Mouse (Mus musculus) lung, embryonic 15.5 days (tissue): ENCODE measurements at regions not wholly inside any gene's neighbourhood (a gene's known extent, or its start where the extent isn't known, plus 50 kb on each side); places are given as distances from the start of the nearest gene placed in this dataset.
A peak's percentile ranks its signal among the peaks of the same experiment; 100 is the strongest.
"Not testable (repeated sequence)": the region's sequence is repeated elsewhere in the genome, so short reads cannot be mapped to it uniquely, and the experiment has no call there.

Source experiments
- ATAC-seq: fragments of 200-750 bp; cut with Nextera tagmentation; 2 replicates; pipeline ENCODE4 v1.8.0; 2017; ENCODE audit warnings: moderate number of reproducible peaks, borderline replicate concordance; ENCODE audit not compliant: low FRiP score, low TSS enrichment; ENCODE audit errors: extremely low read depth
- H3K27ac ChIP-seq: fragments of 300-500 bp; sonication (generic); 2 replicates; pipeline ENCODE4 v1.5.1; 2015; ENCODE audit warnings: moderate library complexity, mild to moderate bottlenecking, inconsistent platforms
- H3K27me3 ChIP-seq: fragments of 300-500 bp; sonication (generic); 2 replicates; pipeline ENCODE4 v1.6.1; 2015; ENCODE audit warnings: inconsistent platforms
- H3K36me3 ChIP-seq: fragments of 300-500 bp; sonication (generic); 2 replicates; pipeline ENCODE4 v1.6.1; 2015; ENCODE audit warnings: inconsistent platforms
- H3K4me1 ChIP-seq: fragments of 300-500 bp; sonication (generic); 2 replicates; pipeline ENCODE4 v1.6.1; 2015; ENCODE audit warnings: inconsistent platforms
- H3K4me2 ChIP-seq: fragments of 300-500 bp; sonication (generic); 2 replicates; pipeline ENCODE4 v1.6.1; 2015; ENCODE audit warnings: inconsistent platforms, mild to moderate bottlenecking, moderate library complexity
- H3K4me3 ChIP-seq: fragments of 300-500 bp; sonication (generic); 2 replicates; pipeline ENCODE4 v1.5.1; 2015; ENCODE audit warnings: mild to moderate bottlenecking, inconsistent platforms
- H3K9ac ChIP-seq: fragments of 300-500 bp; sonication (generic); 2 replicates; pipeline ENCODE4 v1.6.1; 2015; ENCODE audit warnings: inconsistent platforms
- H3K9me3 ChIP-seq: fragments of 300-500 bp; sonication (generic); 2 replicates; pipeline ENCODE4 v1.6.1; 2016; ENCODE audit warnings: inconsistent platforms
- WGBS: fragments of 180-500 bp; shearing (Covaris S2); methylation state at CpG from one replicate; pipeline ENCODE4 v1.1.7; 2015; 5-methylcytosine and 5-hydroxymethylcytosine counted together

- Histone ChIP-seq H3K4me2 (no peak overlapping the region), H3K4me3 (no peak overlapping the region), H3K27me3 (no peaks in the 10 kb centered on the region), H3K4me1 (no peaks in the 10 kb centered on the region), H3K9me3 (no peaks in the 10 kb centered on the region), H3K27ac (no peak overlapping the region), H3K36me3 (no peaks in the 10 kb centered on the region), H3K9ac (no peak overlapping the region)
- 75% methylated on average over 14 of the region's 14 CpGs for WGBS
- ATAC-seq: no peak
These were observed 55.3 kb downstream of the Actbl2 start for GRCm38 (mm10) chr13:111309848-111310692.

GRCm38 (mm10) chr13:111310693-111311045 is 55.9 kb downstream of the Actbl2 start:
- Histone ChIP-seq H3K36me3 (no peaks in the 10 kb centered on the region), H3K9me3 (no peaks in the 10 kb centered on the region), H3K4me2 (no peak overlapping the region), H3K9ac (no peak overlapping the region), H3K4me3 (no peak overlapping the region), H3K27me3 (no peaks in the 10 kb centered on the region), H3K4me1 (no peaks in the 10 kb centered on the region), H3K27ac (no peak overlapping the region)
- WGBS: 89% methylated on average over 1 of the region's 1 CpGs
- ATAC-seq: no peak

- not testable (repeated sequence) for H3K9me3 ChIP-seq, H3K27ac ChIP-seq, H3K4me3 ChIP-seq, ATAC-seq, H3K4me1 ChIP-seq, H3K27me3 ChIP-seq, H3K4me2 ChIP-seq, H3K36me3 ChIP-seq, H3K9ac ChIP-seq
- 80% methylated on average over 3 of the region's 3 CpGs for WGBS
These were observed 58.7 kb downstream of the Actbl2 start for GRCm38 (mm10) chr13:111313506-111313905.

- H3K9ac ChIP-seq, H3K4me3 ChIP-seq, ATAC-seq, H3K9me3 ChIP-seq, H3K36me3 ChIP-seq, H3K27ac ChIP-seq, H3K27me3 ChIP-seq, H3K4me2 ChIP-seq, H3K4me1 ChIP-seq: not testable (repeated sequence)
- 77% methylated on average over 2 of the region's 2 CpGs for WGBS
These were observed 63.1 kb downstream of the Actbl2 start for GRCm38 (mm10) chr13:111317876-111318275.

GRCm38 (mm10) chr13:111323206-111323605 is 68.4 kb downstream of the Actbl2 start:
- WGBS: 46% methylated on average over 8 of the region's 8 CpGs

GRCm38 (mm10) chr13:111326096-111326665 is 71.4 kb downstream of the Actbl2 start:
- no peak for ATAC-seq
- 45% methylated on average over 16 of the region's 16 CpGs for WGBS
- no peaks in the 10 kb centered on the region for H3K27me3 ChIP-seq
- no peak overlapping the region for H3K27ac ChIP-seq
- H3K4me3 ChIP-seq: no peak overlapping the region
- H3K9ac ChIP-seq: no peak overlapping the region
- H3K4me1 ChIP-seq: no peaks in the 10 kb centered on the region
- H3K4me2 ChIP-seq: peak overlapping the region; percentile 10; the same call in 1 of the 2 replicates
- no peaks in the 10 kb centered on the region for H3K9me3 ChIP-seq
- no peaks in the 10 kb centered on the region for H3K36me3 ChIP-seq

More at GRCm38 (mm10) chr13:111323206-111323605, 68.4 kb downstream of the Actbl2 start:
- H3K4me1 ChIP-seq: no peaks in the 10 kb centered on the region
- ATAC-seq: no peak
- H3K36me3 ChIP-seq: no peaks in the 10 kb centered on the region
- no peaks in the 10 kb centered on the region for H3K9me3 ChIP-seq
- no peak overlapping the region for H3K4me3 ChIP-seq
- H3K27me3 ChIP-seq: no peaks in the 10 kb centered on the region
- no peak overlapping the region for H3K9ac ChIP-seq
- H3K27ac ChIP-seq: no peak overlapping the region
- no peak overlapping the region for H3K4me2 ChIP-seq

GRCm38 (mm10) chr13:111333035-111333434 is 78.2 kb downstream of the Actbl2 start:
- H3K4me1 ChIP-seq: peaks cover 11% of the 10 kb centered on the region; the same call in 1 of the 2 replicates
- no peak overlapping the region for H3K4me2 ChIP-seq
- H3K9ac ChIP-seq: no peak overlapping the region
- no peak overlapping the region for H3K27ac ChIP-seq
- H3K27me3 ChIP-seq: no peaks in the 10 kb centered on the region
- 68% methylated on average over 3 of the region's 3 CpGs for WGBS
- no peak overlapping the region for H3K4me3 ChIP-seq
- H3K9me3 ChIP-seq: no peaks in the 10 kb centered on the region
- no peaks in the 10 kb centered on the region for H3K36me3 ChIP-seq
- ATAC-seq: no peak

- WGBS: 66% methylated on average over 4 of the region's 4 CpGs
- Histone ChIP-seq H3K4me1 (peaks cover 11% of the 10 kb centered on the region; the same call in 1 of the 2 replicates), H3K27me3 (no peaks in the 10 kb centered on the region), H3K4me2 (no peak overlapping the region), H3K36me3 (no peaks in the 10 kb centered on the region), H3K4me3 (no peak overlapping the region), H3K9ac (no peak overlapping the region), H3K27ac (no peak overlapping the region), H3K9me3 (no peaks in the 10 kb centered on the region)
- ATAC-seq: no peak
These were observed 79.0 kb downstream of the Actbl2 start for GRCm38 (mm10) chr13:111333851-111334250.

GRCm38 (mm10) chr13:111334258-111335052 is 79.6 kb downstream of the Actbl2 start:
- Histone ChIP-seq H3K4me1 (peaks cover 11% of the 10 kb centered on the region; the same call in 1 of the 2 replicates), H3K4me3 (no peak overlapping the region), H3K4me2 (peak overlapping the region; percentile 8; the same call in 1 of the 2 replicates), H3K9ac (no peak overlapping the region), H3K27ac (no peak overlapping the region), H3K27me3 (no peaks in the 10 kb centered on the region), H3K9me3 (no peaks in the 10 kb centered on the region), H3K36me3 (no peaks in the 10 kb centered on the region)
- WGBS: 49% methylated on average over 22 of the region's 22 CpGs
- ATAC-seq: peak; percentile 73; the same call in 1 of the 2 replicates

- ATAC-seq: no peak
These were observed 90.2 kb downstream of the Actbl2 start for GRCm38 (mm10) chr13:111344981-111345380.

GRCm38 (mm10) chr13:111345486-111346440 is 91.0 kb downstream of the Actbl2 start:
- no peak for ATAC-seq
- Histone ChIP-seq H3K4me2 (no peak overlapping the region), H3K9ac (no peak overlapping the region), H3K27me3 (no peaks in the 10 kb centered on the region), H3K9me3 (no peaks in the 10 kb centered on the region), H3K36me3 (no peaks in the 10 kb centered on the region), H3K4me3 (no peak overlapping the region), H3K4me1 (no peaks in the 10 kb centered on the region), H3K27ac (no peak overlapping the region)
- WGBS: 56% methylated on average over 15 of the region's 15 CpGs

More at GRCm38 (mm10) chr13:111344981-111345380, 90.2 kb downstream of the Actbl2 start:
- no peaks in the 10 kb centered on the region for H3K4me1 ChIP-seq
- no peak overlapping the region for H3K4me3 ChIP-seq
- no peaks in the 10 kb centered on the region for H3K36me3 ChIP-seq
- H3K27me3 ChIP-seq: no peaks in the 10 kb centered on the region
- H3K9ac ChIP-seq: no peak overlapping the region
- H3K27ac ChIP-seq: no peak overlapping the region
- no peaks in the 10 kb centered on the region for H3K9me3 ChIP-seq
- H3K4me2 ChIP-seq: no peak overlapping the region
- WGBS: 58% methylated on average over 10 of the region's 10 CpGs
